Mouse (Mus musculus): ENCODE data around the gene Cfap99.

Gene Cfap99

GRCm38 (mm10) chr5:34335539-34336096, 47.2 kb downstream of the Cfap99 start:
- no peak for DNase-seq

GRCm38 (mm10) chr5:34336097-34336774, 47.8 kb downstream of the Cfap99 start, which contains the start of gene Rnf4:
Rnf4 (plus strand) TSS chr5:34336289.
- peak; percentile 98 for DNase-seq

DNA sequence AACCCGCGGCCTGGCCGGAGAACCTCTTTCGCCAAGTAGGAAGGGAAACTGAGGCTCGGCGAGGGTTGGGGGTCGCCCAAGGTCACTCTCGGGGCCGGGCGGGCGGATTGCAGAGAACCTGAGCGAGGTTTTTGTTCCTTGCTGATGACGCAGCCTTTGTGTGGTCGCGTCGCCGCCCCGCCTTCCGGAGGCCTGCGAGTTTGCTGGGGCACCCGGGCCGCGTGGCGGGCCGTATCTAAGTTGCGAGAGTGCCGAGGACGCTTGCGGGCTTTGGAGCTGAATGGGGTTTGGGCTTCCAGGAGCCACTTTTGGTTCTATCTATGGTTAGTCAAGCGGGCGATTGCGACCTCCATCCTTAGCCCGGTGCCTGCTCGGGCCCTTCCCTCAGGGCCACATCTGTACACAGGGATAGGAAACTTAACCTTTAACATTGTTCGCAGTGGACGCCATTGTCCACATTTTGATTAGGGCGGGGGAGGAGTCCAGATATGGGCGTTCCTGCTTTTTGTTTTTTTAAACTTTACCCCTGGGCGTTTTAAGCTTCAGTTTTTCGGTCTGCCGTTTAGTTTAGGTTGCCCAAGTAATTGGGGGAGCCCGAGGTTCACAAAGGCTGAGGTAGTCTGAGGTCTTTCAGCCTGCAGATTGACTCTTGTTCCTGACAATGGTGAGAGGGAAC, 48.5 kb downstream of the Cfap99 start:
- DNase-seq, result peak; percentile 28

DNA sequence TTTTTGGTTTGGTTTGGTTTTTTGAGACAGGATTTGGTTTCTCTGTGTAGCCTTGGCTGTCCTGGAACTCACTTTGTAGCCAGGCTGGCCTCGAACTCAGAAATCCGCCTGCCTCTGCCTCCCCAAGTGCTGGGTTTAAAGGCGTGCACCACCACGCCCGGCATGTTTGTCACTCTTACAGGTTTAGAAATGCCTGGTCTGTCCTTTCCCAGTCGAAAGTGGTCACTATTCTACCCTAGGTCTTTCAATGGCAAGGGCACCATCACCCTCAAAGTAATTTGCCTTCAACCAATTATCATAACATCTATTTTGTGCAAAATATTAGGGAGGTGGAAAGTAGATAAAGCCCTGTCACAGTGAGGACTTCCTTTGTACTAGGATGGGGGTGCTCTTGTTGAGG, 51.8 kb downstream of the Cfap99 start:
- DNase-seq, result no peak

DNA sequence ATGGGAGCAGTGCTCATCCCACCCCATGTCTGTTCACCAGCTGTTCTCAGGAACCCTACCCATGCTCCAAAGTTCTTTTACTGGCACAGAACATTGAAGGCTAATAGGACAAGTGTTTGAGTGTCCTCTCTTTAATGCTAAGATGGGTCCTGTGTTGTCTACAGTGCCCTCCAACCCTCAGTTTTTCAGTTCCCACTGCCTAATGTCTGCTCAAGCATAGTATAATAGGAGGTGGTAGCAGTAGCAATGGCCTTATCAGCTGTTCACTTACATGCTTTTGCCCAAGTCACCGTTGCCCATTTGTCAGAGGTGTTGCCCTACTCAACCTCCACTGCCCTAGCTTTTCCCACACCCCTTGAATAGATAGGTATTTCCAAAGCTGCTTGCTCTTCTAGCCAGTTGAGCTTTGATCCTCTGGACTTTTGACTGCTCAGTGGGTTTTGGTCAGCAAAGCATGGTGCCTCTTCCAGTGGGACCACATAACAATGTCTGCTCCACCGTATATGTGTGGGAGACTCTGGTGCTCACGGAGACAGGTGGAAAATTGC, 63.8 kb downstream of the Cfap99 start:
- no peak for DNase-seq

DNA sequence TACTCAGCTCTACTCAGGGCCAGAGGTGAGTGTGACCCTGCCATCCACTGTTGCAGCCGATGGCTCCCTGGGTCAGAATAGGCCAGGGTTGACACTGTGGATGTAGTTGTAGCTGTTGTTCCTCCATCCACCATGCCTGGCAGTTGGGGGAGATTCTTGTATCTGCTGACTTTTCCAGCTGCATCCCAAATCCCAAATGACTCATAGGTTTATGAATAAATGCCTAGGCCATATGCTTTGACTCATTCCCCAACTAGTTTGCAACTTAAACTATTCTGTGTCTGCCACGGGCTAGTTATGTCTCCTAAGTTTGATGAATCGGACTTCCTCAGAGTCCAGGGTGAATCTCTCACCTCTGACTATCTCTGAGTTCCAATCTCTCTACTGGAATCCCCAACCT, 71.9 kb downstream of the Cfap99 start:
- no peak for DNase-seq

- DNase-seq, result no peak
Observed at GRCm38 (mm10) chr5:34363115-34363514, 74.7 kb downstream of the Cfap99 start.

- no peak for DNase-seq
Observed at GRCm38 (mm10) chr5:34368551-34369290, 80.3 kb downstream of the Cfap99 start.

DNA sequence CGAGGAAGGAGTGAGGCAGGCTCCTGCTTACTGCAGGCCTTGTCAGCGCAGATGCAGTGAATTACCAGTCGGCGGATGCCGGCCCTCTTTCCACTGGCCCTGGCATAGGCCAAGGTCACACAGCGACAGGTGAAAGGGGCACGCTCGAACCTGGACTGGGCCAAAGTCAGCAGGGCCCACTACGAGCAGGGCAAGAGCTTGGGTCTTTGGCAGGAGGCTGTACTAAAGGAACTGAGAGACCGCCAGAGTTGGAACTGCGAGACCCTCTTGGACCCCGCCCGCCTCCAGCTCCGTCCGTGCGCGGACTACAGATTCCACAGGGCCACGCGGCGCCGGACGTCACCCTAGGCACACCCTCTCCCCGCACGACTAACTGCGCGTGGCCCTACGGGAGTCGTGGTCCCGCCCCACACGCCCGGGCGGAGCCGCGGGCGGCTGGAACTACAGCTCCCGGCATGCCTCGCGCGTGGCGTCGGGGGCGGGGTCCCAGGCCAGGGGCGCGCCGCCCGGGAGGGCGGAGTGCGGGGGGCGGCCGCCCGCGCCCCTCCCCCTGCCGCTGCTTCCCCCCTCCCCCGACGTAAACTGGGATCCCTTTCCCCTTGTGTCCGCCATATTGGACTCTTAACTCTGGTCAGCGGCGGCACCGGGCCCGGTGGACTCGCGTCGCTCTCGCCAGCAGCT, 81.1 kb downstream of the Cfap99 start, which contains the start of gene Fam193a:
Fam193a (plus strand) TSS at position 593 of the 681 bp plus-strand sequence.
- DNase-seq, result peak; percentile 97

DNA sequence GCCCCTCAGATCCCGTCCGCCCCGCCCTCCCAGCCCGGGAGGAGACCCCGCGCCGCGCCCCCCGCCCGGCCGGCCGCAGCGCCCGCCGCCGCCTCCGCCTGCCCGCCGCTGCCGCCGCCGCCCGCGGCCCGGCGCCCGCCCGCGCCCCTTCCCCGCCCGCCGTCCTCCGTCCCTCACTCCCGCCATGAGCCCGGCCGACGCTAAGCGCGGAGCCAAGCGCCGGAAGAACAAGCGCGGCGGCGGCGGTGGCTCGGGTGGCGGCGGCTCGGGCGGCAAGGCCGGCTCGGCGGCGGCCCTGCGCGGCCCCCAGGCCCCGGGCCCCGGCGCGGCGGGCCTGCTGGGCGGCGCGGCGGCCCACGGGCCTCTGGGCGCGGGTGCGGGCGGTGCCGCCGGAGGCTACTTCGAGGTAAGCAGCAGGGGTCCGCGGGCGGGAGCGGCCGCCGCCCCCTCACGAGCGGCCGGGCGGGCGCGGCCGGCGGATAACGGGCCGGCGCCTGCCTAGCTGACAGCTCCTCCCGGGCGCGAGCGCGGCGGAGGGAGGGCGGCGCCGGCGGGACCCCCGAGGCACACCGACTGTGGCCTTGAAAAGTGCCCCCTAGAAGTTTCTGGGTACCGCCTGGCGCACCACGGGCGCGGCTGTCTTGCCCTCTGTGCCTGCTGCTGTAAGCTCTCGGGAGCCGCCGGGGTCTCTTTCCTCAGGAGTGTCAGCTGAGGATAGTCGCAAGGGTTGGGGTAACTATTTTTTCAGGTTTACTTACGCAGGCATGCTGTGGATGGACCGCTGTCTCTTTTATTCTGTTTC, 81.8 kb downstream of the Cfap99 start:
- peak; percentile 29 for DNase-seq

GRCm38 (mm10) chr5:34370840-34371239, 82.4 kb downstream of the Cfap99 start:
- no peak for DNase-seq

GRCm38 (mm10) chr5:34372141-34372540, 83.7 kb downstream of the Cfap99 start:
- DNase-seq, result no peak

GRCm38 (mm10) chr5:34372541-34372940, 84.1 kb downstream of the Cfap99 start:
- DNase-seq, result no peak
